Mouse (Mus musculus) midbrain, postnatal 0 days (tissue): ENCODE data around the gene Clic4. TPM values are rescaled to one million over a fixed set of nuclear protein-coding genes. Genes with fewer than 3 reads are reported as not detected.

Experiments
- ATAC-seq: fragments of 200-750 bp; cut with Nextera tagmentation; 2 replicates; pipeline ENCODE4 v1.8.0; 2017; ENCODE audit warnings: moderate number of reproducible peaks, mild to moderate bottlenecking, moderate TSS enrichment, moderate library complexity; ENCODE audit not compliant: low FRiP score
- DNase-seq: peaks from one replicate; pipeline ENCODE4 v3.0.0-alpha.2; 2015; ENCODE audit warnings: low spot score
- H3K27ac ChIP-seq: fragments of 300-500 bp; sonication (generic); 2 replicates; pipeline ENCODE4 v1.5.1; 2014; ENCODE audit warnings: low read depth, mild to moderate bottlenecking, low read length, mixed read lengths
- H3K27me3 ChIP-seq: fragments of 300-500 bp; sonication (generic); 2 replicates; pipeline ENCODE4 v1.6.1; 2014; ENCODE audit warnings: low read length, control low read depth, mixed read lengths; ENCODE audit not compliant: insufficient read depth
- H3K36me3 ChIP-seq: fragments of 300-500 bp; sonication (generic); 2 replicates; pipeline ENCODE4 v1.6.1; 2014; ENCODE audit warnings: low read length, control low read depth, mixed read lengths; ENCODE audit not compliant: insufficient read depth
- H3K4me1 ChIP-seq: fragments of 300-500 bp; sonication (generic); 2 replicates; pipeline ENCODE4 v1.6.1; 2014; ENCODE audit warnings: mild to moderate bottlenecking, control low read depth, antibody characterized with exemption, low read length, mixed read lengths; ENCODE audit not compliant: insufficient read depth
- H3K4me2 ChIP-seq: fragments of 300-500 bp; sonication (generic); 2 replicates; pipeline ENCODE4 v1.6.1; 2014; ENCODE audit warnings: low read depth, mild to moderate bottlenecking, low read length, mixed read lengths; ENCODE audit not compliant: poor library complexity, severe bottlenecking
- H3K4me3 ChIP-seq: fragments of 300-500 bp; sonication (generic); 2 replicates; pipeline ENCODE4 v1.5.1; 2014; ENCODE audit warnings: low read depth, mild to moderate bottlenecking, low read length, moderate library complexity
- H3K9ac ChIP-seq: fragments of 300-500 bp; sonication (generic); replicated peaks from 2 replicates; pipeline ENCODE4 v1.6.1; 2014; ENCODE audit warnings: mild to moderate bottlenecking, low read length, moderate library complexity, mixed read lengths; ENCODE audit not compliant: poor library complexity, severe bottlenecking
- H3K9me3 ChIP-seq: fragments of 300-500 bp; sonication (generic); 2 replicates; pipeline ENCODE4 v1.6.1; 2016; ENCODE audit warnings: low read length, control low read depth
- CTCF ChIP-seq: IDR thresholded peaks from 2 replicates; pipeline ENCODE4 v1.5.1; 2016; ENCODE audit warnings: antibody characterized with exemption, mild to moderate bottlenecking
- WGBS: fragments of 180-500 bp; shearing (Covaris S2); extraction: QIAGEN DNeasy Blood & Tissue Kit; methylation state at CpG from one replicate; pipeline ENCODE4 v1.1.7; 2014; 5-methylcytosine and 5-hydroxymethylcytosine counted together
- polyA plus RNA-seq: library from polyadenylated mRNA; unstranded; fragments of >200 nt; fragmentation: Nextera tagmentation; extraction: Ambion mirVana; gene quantifications from 2 replicates; pipeline ENCODE4 v1.2.1, GENCODE M21; 2015
- total RNA-seq: library from RNA; depleted of rRNA; stranded (reverse); fragments of >200 nt; gene quantifications from 2 replicates; pipeline ENCODE4 v1.2.3, GENCODE M21; 2014; rRNA removed

Clic4 gene
- total and polyA plus RNA-seq, 2 experiments from 2014 or later, result 38.0 to 47.4 TPM

DNA sequence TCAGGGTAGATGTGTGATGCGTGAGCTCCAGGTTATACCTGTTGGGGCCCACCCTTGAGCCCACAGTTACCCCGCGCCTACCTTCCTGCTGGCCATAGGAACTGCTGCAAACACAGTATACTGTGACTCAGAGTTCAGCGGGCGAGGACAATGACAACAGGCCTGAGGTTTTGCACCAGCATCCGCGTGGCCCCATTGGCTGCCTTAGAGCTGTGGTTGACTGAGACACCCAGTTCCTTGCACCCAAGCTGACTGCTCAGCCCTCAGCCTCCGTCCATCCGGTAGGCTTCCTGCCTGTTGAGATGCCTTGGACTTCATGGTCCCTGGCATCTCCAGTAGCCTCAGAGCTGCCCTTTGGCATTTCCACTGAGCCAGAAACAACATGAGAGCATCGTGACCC is 103.5 kb downstream of the Clic4 start:
- peaks cover 39% of the 10 kb centered on the region for H3K27me3 ChIP-seq
- H3K4me2 ChIP-seq, result no peak overlapping the region
- H3K9ac ChIP-seq, result no peak overlapping the region
- no peaks in the 10 kb centered on the region for H3K36me3 ChIP-seq
- no peak for TF ChIP-seq CTCF
- H3K4me3 ChIP-seq, result no peak overlapping the region
- no peak for DNase-seq
- 76% methylated on average over 10 of the region's 10 CpGs for WGBS
- no peak for ATAC-seq
- H3K9me3 ChIP-seq, result no peaks in the 10 kb centered on the region
- H3K27ac ChIP-seq, result no peak overlapping the region
- H3K4me1 ChIP-seq, result no peaks in the 10 kb centered on the region

DNA sequence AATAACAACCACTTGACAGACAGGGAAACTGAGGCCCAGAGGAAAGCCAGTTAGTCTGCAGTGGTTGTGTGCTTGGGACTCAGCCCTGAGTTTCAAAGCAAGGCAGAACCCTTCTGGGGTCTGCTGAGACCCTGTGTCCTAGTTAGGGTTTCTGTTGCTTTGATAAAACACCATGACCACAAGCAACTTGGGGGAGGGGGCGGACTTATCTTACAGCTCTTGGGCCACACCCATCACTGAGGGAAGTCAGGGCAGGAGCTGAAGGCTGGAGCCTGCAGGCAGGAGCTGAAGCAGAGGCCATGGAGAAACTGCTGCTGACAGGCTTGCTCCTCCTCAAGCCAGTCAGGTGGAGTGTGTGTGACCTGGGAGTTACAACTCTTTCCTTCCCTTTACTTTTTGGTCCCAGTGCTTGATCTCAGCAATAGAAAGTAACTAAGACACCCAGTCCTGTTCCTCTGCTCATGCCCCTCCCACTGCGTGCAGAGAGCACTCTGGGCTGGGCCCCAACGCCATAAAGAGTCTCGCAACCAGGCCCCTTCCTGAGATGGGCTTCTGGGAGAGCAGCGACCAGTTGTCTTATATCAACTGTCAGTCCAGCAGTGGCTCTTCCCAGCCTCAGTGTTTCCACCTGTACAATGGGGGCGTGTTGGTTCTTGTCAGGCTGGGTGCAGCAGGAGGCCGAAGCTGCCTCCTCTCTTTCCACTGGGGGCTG is 104.6 kb downstream of the Clic4 start:
- TF ChIP-seq CTCF, result no peak
- Histone ChIP-seq H3K9ac (no peak overlapping the region), H3K4me2 (no peak overlapping the region), H3K27me3 (peaks cover 34% of the 10 kb centered on the region), H3K9me3 (no peaks in the 10 kb centered on the region), H3K36me3 (no peaks in the 10 kb centered on the region), H3K4me3 (no peak overlapping the region), H3K27ac (no peak overlapping the region), H3K4me1 (no peaks in the 10 kb centered on the region)
- no peak for DNase-seq
- no peak for ATAC-seq
- 59% methylated on average over 7 of the region's 7 CpGs for WGBS

DNA sequence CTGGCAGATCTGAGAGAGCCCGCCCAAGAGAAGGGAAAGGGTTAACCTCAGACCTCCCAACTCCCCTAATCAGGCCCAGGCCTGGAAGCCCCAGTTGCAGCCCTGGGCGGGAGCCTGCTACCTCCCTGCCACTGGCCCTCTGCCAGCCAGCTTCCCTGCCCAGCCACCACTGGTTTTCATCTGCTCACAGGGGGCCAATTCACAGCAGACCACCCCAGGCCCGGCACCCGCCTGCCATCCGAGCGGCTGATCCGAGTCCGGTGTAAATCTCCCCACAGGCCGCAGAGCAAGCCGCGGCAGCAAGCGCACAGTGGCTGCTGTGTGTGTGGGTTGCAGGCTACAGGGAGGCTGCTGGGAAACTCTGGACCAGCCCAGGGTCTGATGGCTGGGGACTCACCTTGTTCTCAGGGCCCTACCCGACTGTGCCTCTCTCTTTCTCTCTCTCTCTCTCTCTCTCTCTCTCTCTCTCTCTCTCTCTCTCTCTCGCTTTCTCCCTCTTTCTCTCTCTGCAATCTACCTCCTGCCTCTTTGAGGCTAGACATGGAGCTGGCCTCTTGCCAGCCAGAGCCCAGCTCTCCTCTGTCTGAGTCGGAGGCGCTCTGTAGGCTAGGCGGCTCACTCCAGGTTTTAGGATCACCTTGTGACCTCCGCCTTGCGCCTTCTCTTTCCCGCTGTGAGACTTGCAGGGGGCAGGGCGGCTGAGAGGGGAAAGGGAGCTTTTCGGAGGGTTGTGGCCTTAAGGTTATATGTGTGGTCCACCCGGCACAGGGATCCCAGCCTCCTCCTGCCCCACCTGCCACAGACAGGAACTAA is 106.0 kb downstream of the Clic4 start:
- Histone ChIP-seq H3K36me3 (no peaks in the 10 kb centered on the region), H3K9ac (no peak overlapping the region), H3K9me3 (no peaks in the 10 kb centered on the region), H3K4me1 (no peaks in the 10 kb centered on the region), H3K4me2 (no peak overlapping the region), H3K27ac (no peak overlapping the region), H3K4me3 (no peak overlapping the region), H3K27me3 (peaks cover 34% of the 10 kb centered on the region)
- TF ChIP-seq CTCF, result no peak
- ATAC-seq, result no peak
- 9% methylated on average over 22 of the region's 23 CpGs for WGBS
- DNase-seq, result no peak

DNA sequence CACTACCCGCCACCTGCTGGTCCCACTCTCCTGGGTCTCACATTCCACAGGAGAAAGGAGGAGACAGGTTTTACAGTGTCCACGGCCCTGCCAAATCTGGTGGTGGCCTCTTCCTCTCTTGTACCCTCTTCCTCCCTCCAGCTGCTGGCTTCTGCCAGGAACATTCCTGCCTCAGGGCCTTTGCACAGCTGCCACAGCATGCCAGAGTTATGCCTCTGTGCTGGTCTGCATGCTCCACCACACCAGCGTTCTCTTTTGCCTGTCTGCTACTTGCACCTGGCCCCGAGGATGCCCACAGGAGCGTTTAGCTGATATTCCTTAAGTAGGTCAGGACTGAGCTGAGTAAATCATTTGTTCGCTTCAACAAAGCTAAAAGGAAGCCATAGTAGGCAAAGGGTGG is 106.9 kb downstream of the Clic4 start:
- Histone ChIP-seq H3K4me3 (no peak overlapping the region), H3K4me2 (no peak overlapping the region), H3K4me1 (no peaks in the 10 kb centered on the region), H3K27ac (no peak overlapping the region), H3K27me3 (peaks cover 34% of the 10 kb centered on the region), H3K9ac (no peak overlapping the region), H3K9me3 (no peaks in the 10 kb centered on the region), H3K36me3 (no peaks in the 10 kb centered on the region)
- DNase-seq (no peak), ATAC-seq (no peak)
- 67% methylated on average over 6 of the region's 6 CpGs for WGBS
- no peak for TF ChIP-seq CTCF

Other genes with a start within 250 kb of the Clic4 start
- gene Runx3, start 152.2 kb downstream of the Clic4 start, total RNA-seq, result not detected in 2 replicates
- gene Runx3, start 152.2 kb downstream of the Clic4 start, polyA plus RNA-seq, result not detected in 2 replicates
- gene Srrm1, start 80.5 kb upstream of the Clic4 start, total RNA-seq, result 40.1 and 48.3 TPM in 2 replicates
- gene Srrm1, start 80.5 kb upstream of the Clic4 start, polyA plus RNA-seq, result 142 and 173 TPM in 2 replicates
- gene Ncmap, start 125.4 kb upstream of the Clic4 start, total RNA-seq, result 0.71 and 1.3 TPM in 2 replicates
- 0.98 and 1.5 TPM in 2 replicates for gene Ncmap, start 125.4 kb upstream of the Clic4 start, polyA plus RNA-seq
- gene Rcan3, start 161.0 kb upstream of the Clic4 start, total RNA-seq, result 89.6 and 113 TPM in 2 replicates
- gene Rcan3, start 161.0 kb upstream of the Clic4 start, polyA plus RNA-seq, result 61.6 and 67.7 TPM in 2 replicates
- gene Stpg1, start 222.0 kb upstream of the Clic4 start, total RNA-seq, result 0.55 TPM in 1 of 2 replicates, not detected in the other
- gene Stpg1, start 222.0 kb upstream of the Clic4 start, polyA plus RNA-seq, result 0.28 and 0.40 TPM in 2 replicates
- gene Nipal3, start 222.2 kb upstream of the Clic4 start, total RNA-seq, result 89.3 and 132 TPM in 2 replicates
- 6.5 and 10.9 TPM in 2 replicates for gene Nipal3, start 222.2 kb upstream of the Clic4 start, polyA plus RNA-seq